Mouse (Mus musculus) liver, embryonic 13.5 days (tissue): Measurements from ENCODE around the gene Itih2. TPM values are rescaled to one million over a fixed set of nuclear protein-coding genes. Genes with fewer than 3 reads are reported as not detected.
A peak's percentile ranks its signal among the peaks of the same experiment; 100 is the strongest.

ENCODE experiments used
- ATAC-seq: fragments of 200-750 bp; cut with Nextera tagmentation; 2 replicates; pipeline ENCODE4 v1.8.0; 2017; ENCODE audit warnings: low read depth, mild to moderate bottlenecking, moderate number of reproducible peaks, moderate library complexity
- DNase-seq: peaks from one replicate; pipeline ENCODE4 v3.0.0; 2022
- H3K27ac ChIP-seq: fragments of 300-500 bp; sonication (generic); 2 replicates; pipeline ENCODE4 v1.5.1; 2015; ENCODE audit warnings: moderate library complexity, mild to moderate bottlenecking, inconsistent platforms
- H3K27me3 ChIP-seq: fragments of 300-500 bp; sonication (generic); 2 replicates; pipeline ENCODE4 v1.6.1; 2015; ENCODE audit warnings: mild to moderate bottlenecking, inconsistent platforms
- H3K36me3 ChIP-seq: fragments of 300-500 bp; sonication (generic); 2 replicates; pipeline ENCODE4 v1.6.1; 2015; ENCODE audit warnings: mild to moderate bottlenecking, inconsistent platforms
- H3K4me1 ChIP-seq: fragments of 300-500 bp; sonication (generic); replicated peaks from 2 replicates; pipeline ENCODE4 v1.6.1; 2015; ENCODE audit warnings: inconsistent platforms
- H3K4me2 ChIP-seq: fragments of 300-500 bp; sonication (generic); 2 replicates; pipeline ENCODE4 v1.6.1; 2015; ENCODE audit warnings: inconsistent platforms, mild to moderate bottlenecking, moderate library complexity
- H3K4me3 ChIP-seq: fragments of 300-500 bp; sonication (generic); replicated peaks from 2 replicates; pipeline ENCODE4 v1.5.1; 2015; ENCODE audit warnings: mild to moderate bottlenecking, inconsistent platforms
- H3K9ac ChIP-seq: fragments of 300-500 bp; sonication (generic); 2 replicates; pipeline ENCODE4 v1.6.1; 2015; ENCODE audit warnings: mild to moderate bottlenecking, inconsistent platforms
- H3K9me3 ChIP-seq: fragments of 300-500 bp; sonication (generic); replicated peaks from 2 replicates; pipeline ENCODE4 v1.6.1; 2016; ENCODE audit warnings: inconsistent platforms
- WGBS: fragments of 180-500 bp; shearing (Covaris S2); methylation state at CpG from one replicate; pipeline ENCODE4 v1.1.7; 2015; ENCODE audit not compliant: insufficient replicate concordance; 5-methylcytosine and 5-hydroxymethylcytosine counted together
- polyA plus RNA-seq: library from polyadenylated mRNA; unstranded; fragments of >200 nt; fragmentation: Nextera tagmentation; extraction: Ambion mirVana; gene quantifications from 2 replicates; pipeline ENCODE4 v1.2.1, GENCODE M21; 2015

Itih2 gene
- polyA plus RNA-seq, 1 experiment from 2014 or later = 224 TPM

GRCm38 (mm10) chr2:10142472-10143454 lies 11.6 kb upstream of the Itih2 start:
- no peak overlapping the region for H3K4me2 ChIP-seq
- 24% methylated on average over 8 of the region's 8 CpGs for WGBS
- H3K9ac ChIP-seq = no peak overlapping the region
- H3K4me3 ChIP-seq = no peak overlapping the region
- DNase-seq (peak; percentile 38), ATAC-seq (peak; percentile 69; the same call in 1 of the 2 replicates)
- H3K27ac ChIP-seq = no peak overlapping the region
- H3K36me3 ChIP-seq = no peaks in the 10 kb centered on the region
- H3K27me3 ChIP-seq = no peaks in the 10 kb centered on the region
- no peaks in the 10 kb centered on the region for H3K9me3 ChIP-seq
- no peaks in the 10 kb centered on the region for H3K4me1 ChIP-seq

- H3K4me3 ChIP-seq = no peak overlapping the region
- H3K27me3 ChIP-seq = no peaks in the 10 kb centered on the region
- no peaks in the 10 kb centered on the region for H3K9me3 ChIP-seq
- DNase-seq = no peak
- H3K27ac ChIP-seq = no peak overlapping the region
- no peak overlapping the region for H3K9ac ChIP-seq
- 52% methylated on average over 5 of the region's 5 CpGs for WGBS
- H3K4me1 ChIP-seq = no peaks in the 10 kb centered on the region
- no peak for ATAC-seq
- no peak overlapping the region for H3K4me2 ChIP-seq
- H3K36me3 ChIP-seq = no peaks in the 10 kb centered on the region
These were observed 9.3 kb upstream of the Itih2 start for GRCm38 (mm10) chr2:10140456-10140855.

GRCm38 (mm10) chr2:10137320-10137719 lies 6.1 kb upstream of the Itih2 start:
- Histone ChIP-seq H3K27ac (no peak overlapping the region), H3K9ac (no peak overlapping the region), H3K36me3 (no peaks in the 10 kb centered on the region), H3K27me3 (no peaks in the 10 kb centered on the region), H3K4me3 (no peak overlapping the region), H3K4me1 (no peaks in the 10 kb centered on the region), H3K9me3 (no peaks in the 10 kb centered on the region), H3K4me2 (no peak overlapping the region)
- DNase-seq (no peak), ATAC-seq (no peak)
- 51% methylated on average over 2 of the region's 2 CpGs for WGBS

- 0 out of 2 replicates have a peak, but pooled peaks cover 4% of the 10 kb centered on the region for H3K4me1 ChIP-seq
- no peaks in the 10 kb centered on the region for H3K9me3 ChIP-seq
- no peak overlapping the region for H3K27ac ChIP-seq
- peak; percentile 60 for ATAC-seq
- DNase-seq = no peak
- no peaks in the 10 kb centered on the region for H3K27me3 ChIP-seq
- no peak overlapping the region for H3K4me3 ChIP-seq
- no peaks in the 10 kb centered on the region for H3K36me3 ChIP-seq
- H3K9ac ChIP-seq = no peak overlapping the region
- 52% methylated on average over 6 of the region's 6 CpGs for WGBS
- H3K4me2 ChIP-seq = no peak overlapping the region
These were observed 2.7 kb upstream of the Itih2 start for GRCm38 (mm10) chr2:10133941-10134340.

GRCm38 (mm10) chr2:10132128-10132527 lies 932 bp upstream of the Itih2 start:
- Histone ChIP-seq H3K4me1 (0 out of 2 replicates have a peak, but pooled peaks cover 4% of the 10 kb centered on the region), H3K9ac (no peak overlapping the region), H3K4me3 (no peak overlapping the region), H3K27ac (no peak overlapping the region), H3K4me2 (no peak overlapping the region), H3K9me3 (no peaks in the 10 kb centered on the region), H3K27me3 (no peaks in the 10 kb centered on the region), H3K36me3 (peaks cover 5% of the 10 kb centered on the region; the same call in 1 of the 2 replicates)
- no peak for DNase-seq
- no peak for ATAC-seq
- 74% methylated on average over 1 of the region's 1 CpGs for WGBS

GRCm38 (mm10) chr2:10130341-10130990 lies 730 bp downstream of the Itih2 start:
- no peak overlapping the region for H3K4me2 ChIP-seq
- DNase-seq = no peak
- no peaks in the 10 kb centered on the region for H3K27me3 ChIP-seq
- peak overlapping the region; percentile 65 for H3K27ac ChIP-seq
- ATAC-seq = peak; percentile 61
- peak overlapping the region; percentile 46; the same call in 1 of the 2 replicates for H3K9ac ChIP-seq
- H3K36me3 ChIP-seq = peaks cover 5% of the 10 kb centered on the region; the same call in 1 of the 2 replicates
- peak overlapping the region; percentile 38 for H3K4me3 ChIP-seq
- 0 out of 2 replicates have a peak, but pooled peaks cover 4% of the 10 kb centered on the region for H3K4me1 ChIP-seq
- WGBS = 45% methylated on average over 8 of the region's 8 CpGs
- H3K9me3 ChIP-seq = no peaks in the 10 kb centered on the region

- Histone ChIP-seq H3K4me3 (peak overlapping the region; percentile 38), H3K4me1 (0 out of 2 replicates have a peak, but pooled peaks cover 4% of the 10 kb centered on the region), H3K27me3 (no peaks in the 10 kb centered on the region), H3K4me2 (peak overlapping the region; percentile 43), H3K9ac (0 out of 2 replicates have a peak overlapping the region, but pooled peaks have one; percentile 34), H3K27ac (peak overlapping the region; percentile 52; the same call in 1 of the 2 replicates), H3K9me3 (no peaks in the 10 kb centered on the region), H3K36me3 (peaks cover 5% of the 10 kb centered on the region; the same call in 1 of the 2 replicates)
- ATAC-seq = peak; percentile 23; the same call in 1 of the 2 replicates
- WGBS = 65% methylated on average over 4 of the region's 4 CpGs
- no peak for DNase-seq
These were observed 2.6 kb downstream of the Itih2 start for GRCm38 (mm10) chr2:10128571-10128970.

GRCm38 (mm10) chr2:10127471-10127870 lies 3.7 kb downstream of the Itih2 start:
- 52% methylated on average over 5 of the region's 5 CpGs for WGBS
- no peak for ATAC-seq
- peak overlapping the region; percentile 44; the same call in 1 of the 2 replicates for H3K9ac ChIP-seq

GRCm38 (mm10) chr2:10126122-10126521 lies 5.1 kb downstream of the Itih2 start:
- peak overlapping the region; percentile 43 for H3K4me2 ChIP-seq
- DNase-seq (no peak), ATAC-seq (no peak)
- WGBS = 58% methylated on average over 4 of the region's 4 CpGs
- H3K4me3 ChIP-seq = no peak overlapping the region
- no peaks in the 10 kb centered on the region for H3K9me3 ChIP-seq
- peaks cover 10% of the 10 kb centered on the region; the same call in 1 of the 2 replicates for H3K36me3 ChIP-seq
- H3K9ac ChIP-seq = no peak overlapping the region
- no peaks in the 10 kb centered on the region for H3K27me3 ChIP-seq
- no peak overlapping the region for H3K27ac ChIP-seq
- no peaks in the 10 kb centered on the region for H3K4me1 ChIP-seq

More at GRCm38 (mm10) chr2:10127471-10127870, 3.7 kb downstream of the Itih2 start:
- no peak for DNase-seq
- Histone ChIP-seq H3K4me1 (0 out of 2 replicates have a peak, but pooled peaks cover 4% of the 10 kb centered on the region), H3K27ac (peak overlapping the region; percentile 52; the same call in 1 of the 2 replicates), H3K4me3 (peak overlapping the region; percentile 38), H3K4me2 (peak overlapping the region; percentile 43), H3K27me3 (no peaks in the 10 kb centered on the region), H3K36me3 (peaks cover 7% of the 10 kb centered on the region; the same call in 1 of the 2 replicates), H3K9me3 (no peaks in the 10 kb centered on the region)

GRCm38 (mm10) chr2:10121826-10122225 lies 9.4 kb downstream of the Itih2 start:
- Histone ChIP-seq H3K27me3 (no peaks in the 10 kb centered on the region), H3K9ac (no peak overlapping the region), H3K27ac (no peak overlapping the region), H3K36me3 (peaks cover 9% of the 10 kb centered on the region; the same call in 1 of the 2 replicates), H3K4me1 (no peaks in the 10 kb centered on the region), H3K9me3 (no peaks in the 10 kb centered on the region), H3K4me3 (no peak overlapping the region), H3K4me2 (no peak overlapping the region)
- no peak for DNase-seq
- 43% methylated on average over 3 of the region's 3 CpGs for WGBS
- no peak for ATAC-seq

- WGBS = 61% methylated on average over 8 of the region's 8 CpGs
- Histone ChIP-seq H3K36me3 (peaks cover 9% of the 10 kb centered on the region; the same call in 1 of the 2 replicates), H3K9me3 (no peaks in the 10 kb centered on the region), H3K4me2 (no peak overlapping the region), H3K4me3 (no peak overlapping the region), H3K4me1 (no peaks in the 10 kb centered on the region), H3K27me3 (no peaks in the 10 kb centered on the region), H3K9ac (no peak overlapping the region), H3K27ac (no peak overlapping the region)
- no peak for ATAC-seq
- DNase-seq = no peak
These were observed 11.9 kb downstream of the Itih2 start for GRCm38 (mm10) chr2:10119276-10119675.
